In the genomic region with DNA sequence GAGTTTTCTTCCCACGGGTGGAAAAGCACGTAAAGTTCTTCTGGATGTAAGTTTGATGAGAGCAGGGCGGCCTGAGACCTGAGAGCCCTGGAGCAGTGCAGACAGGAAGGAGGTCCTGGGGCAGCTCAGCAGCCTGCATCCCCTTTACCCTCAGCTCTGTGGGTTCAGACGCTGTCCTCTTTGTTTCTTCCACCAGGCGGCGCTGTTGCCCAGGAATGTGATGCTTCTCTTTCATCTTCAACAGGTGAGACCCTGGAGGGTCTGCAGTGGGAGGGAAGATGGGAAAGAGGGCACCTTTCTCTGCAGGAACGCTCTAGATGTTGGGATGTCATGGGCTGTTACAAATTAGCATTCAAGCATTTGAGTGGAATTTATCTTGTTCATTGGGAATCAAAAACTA, we compare ENCODE assay signal across 9 mouse cellular contexts. TPM values are rescaled to one million over a fixed set of nuclear protein-coding genes. Genes with fewer than 3 reads are reported as not detected.
DNase-seq lines count a peak whose midpoint lies in the region; ATAC-seq and TF ChIP-seq lines count a peak whose summit lies in the region.
"Not testable (repeated sequence)": the region's sequence is repeated elsewhere in the genome, so short reads cannot be mapped to it uniquely, and the experiment has no call there.
"Had no signal": no experiment of that assay in that cellular context is flagged by ENCODE, and none has a peak within 500 bp of the region (broad histone marks: within the 10 kb centered on the region; RNA-seq: fewer than 3 reads in every experiment).

No protein-coding gene starts in this region.

- in situ Hi-C loops in Patski (cut with MboI; ENCODE audit: low pct_unique_long_range_greater_than_20kb): not testable (repeated sequence)

- TF ChIP-seq CTCF in Patski (IDR thresholded peaks at IDR 0.05): peak; percentile 52
- 0 out of 2 replicates have a peak, but pooled peaks have one; percentile 11 for TF ChIP-seq CTCF in cortical plate, adult 2 months (IDR thresholded peaks at IDR 0.05; ENCODE audit: extremely low read depth, insufficient read depth, low read length)
- TF ChIP-seq CTCF in kidney, adult 2 months (conservative IDR thresholded peaks at IDR 0.05; ENCODE audit: insufficient read depth, insufficient read length, low read depth, low read length): peak; percentile 39
- TF ChIP-seq CTCF in liver, adult 2 months (IDR thresholded peaks at IDR 0.05; ENCODE audit: low read depth, low read length): peak; percentile 58
- TF ChIP-seq CTCF in stomach, postnatal 0 days (IDR thresholded peaks at IDR 0.05; ENCODE audit: low read depth): peak; percentile 66

- not testable (repeated sequence) for H3K27me3 ChIP-seq in Patski; kidney, adult 2 months (replicated peaks; ENCODE audit: control insufficient read depth, insufficient read depth, low read length); liver, adult 2 months (ENCODE audit: control insufficient read depth, insufficient read depth, low read length); stomach, postnatal 0 days (ENCODE audit: control insufficient read depth, insufficient read depth, low read length)

- not testable (repeated sequence) for TF ChIP-seq EP300 in stomach, postnatal 0 days (optimal IDR thresholded peaks at IDR 0.05)

- POLR2A ChIA-PET in Patski (lab: Charles Lee): not testable (repeated sequence)

- not testable (repeated sequence) for H3K4me1 ChIP-seq in cortical plate, adult 2 months (ENCODE audit: control insufficient read depth, insufficient read depth, low read length); kidney, adult 2 months (ENCODE audit: control insufficient read depth, insufficient read depth, low read length); liver, adult 2 months (ENCODE audit: control insufficient read depth, insufficient read depth, low read length); stomach, postnatal 0 days (replicated peaks; ENCODE audit: control insufficient read depth, insufficient read depth)

- CTCF ChIA-PET in Patski (lab: Charles Lee): not testable (repeated sequence)

- not testable (repeated sequence) for H3K4me3 ChIP-seq in cortical plate, adult 2 months (ENCODE audit: insufficient read depth, low read length); kidney, adult 2 months (ENCODE audit: insufficient read depth, low read depth, low read length); liver, adult 2 months (ENCODE audit: insufficient read depth, low read depth, low read length); stomach, postnatal 0 days (ENCODE audit: low read depth, low read length)

- not testable (repeated sequence) for ATAC-seq in Patski; stomach, postnatal 0 days (ENCODE audit: low FRiP score, low TSS enrichment)

- not testable (repeated sequence) for H3K9me3 ChIP-seq in stomach, postnatal 0 days (ENCODE audit: control insufficient read depth, low read length)

- H3K4me2 ChIP-seq in stomach, postnatal 0 days (replicated peaks; ENCODE audit: low read depth): not testable (repeated sequence)

- not testable (repeated sequence) for H3K27ac ChIP-seq in cortical plate, adult 2 months (ENCODE audit: insufficient read depth, low read length); kidney, adult 2 months (ENCODE audit: insufficient read depth, low read depth, low read length); liver, adult 2 months (replicated peaks; ENCODE audit: insufficient read depth, low read depth, low read length); stomach, postnatal 0 days (replicated peaks)

- 7% methylated on average over 7 of the region's 7 CpGs for WGBS in kidney, adult 2 months
- WGBS in liver, adult 2 months: 14% methylated on average over 7 of the region's 7 CpGs
- 7% methylated on average over 7 of the region's 7 CpGs for WGBS in stomach, postnatal 0 days

- H3K9ac ChIP-seq in liver, adult 2 months (ENCODE audit: low read depth, low read length); stomach, postnatal 0 days (ENCODE audit: low read length): not testable (repeated sequence)

- not testable (repeated sequence) for H3K79me2 ChIP-seq in liver, adult 2 months (ENCODE audit: control insufficient read depth, insufficient read depth, low read length)

- not testable (repeated sequence) for DNase-seq in Patski (ENCODE audit: low read depth, low spot score); kidney, adult 2 months; liver, adult 2 months (ENCODE audit: extremely low read depth, low read depth, low spot score)
- DNase-seq in heart, adult 11 months: peak; percentile 72
- peak; percentile 81 for DNase-seq in naive thymus-derived CD4-positive, alpha-beta T cell, adult 2 months (ENCODE audit: low read depth)
- DNase-seq in stomach, postnatal 0 days (ENCODE audit: low spot score): peak; percentile 42

- H3K36me3 ChIP-seq in kidney, adult 2 months (ENCODE audit: control insufficient read depth, insufficient read depth, low read length); liver, adult 2 months (ENCODE audit: control insufficient read depth, insufficient read depth, low read length); stomach, postnatal 0 days (ENCODE audit: control insufficient read depth, insufficient read depth, low read length): not testable (repeated sequence)

- not testable (repeated sequence) for TF ChIP-seq POLR2A in cortical plate, adult 2 months (IDR thresholded peaks at IDR 0.05; ENCODE audit: extremely low read depth, insufficient read depth, low read length); kidney, adult 2 months (IDR thresholded peaks at IDR 0.05; ENCODE audit: low read depth, low read length); liver, adult 2 months (IDR thresholded peaks at IDR 0.05; ENCODE audit: extremely low read depth, insufficient read depth, low read length)

RNA-seq across cellular contexts. Expression of a gene that starts 10.4 kb away (rescaled TPM):
- 4.8 TPM for polyA plus RNA-seq in Patski (2021)
- polyA plus RNA-seq in cortical plate, adult 2 months (2012; rRNA removed): 6.2 and 6.5 TPM in 2 replicates
- 48.1 and 55.9 TPM in 2 replicates for polyA plus RNA-seq in kidney, adult 2 months (2012; rRNA removed)
- 31.5 and 32.7 TPM in 2 replicates for total RNA-seq in liver, adult 2 months (2014; rRNA removed)
- polyA plus RNA-seq in liver, adult 2 months (2012; rRNA removed): 36.2 and 61.8 TPM in 2 replicates
- polyA plus RNA-seq in stomach, postnatal 0 days (2015; fragmentation: Nextera tagmentation; extraction: Ambion mirVana): 2.7 and 3.3 TPM in 2 replicates

RNA-seq across cellular contexts. Expression of a gene that starts 34.9 kb away (rescaled TPM):
- 0.03 TPM for polyA plus RNA-seq in Patski (2021)
- 1.2 and 1.7 TPM in 2 replicates for polyA plus RNA-seq in cortical plate, adult 2 months (2012; rRNA removed)
- polyA plus RNA-seq in kidney, adult 2 months (2012; rRNA removed): 72.1 and 84.0 TPM in 2 replicates
- 11.4 and 13.2 TPM in 2 replicates for total RNA-seq in liver, adult 2 months (2014; rRNA removed)
- polyA plus RNA-seq in liver, adult 2 months (2012; rRNA removed): 18.2 and 40.0 TPM in 2 replicates
- polyA plus RNA-seq in stomach, postnatal 0 days (2015; fragmentation: Nextera tagmentation; extraction: Ambion mirVana): 0.22 and 0.35 TPM in 2 replicates
- total RNA-seq: left cerebral cortex, postnatal 10 days had no signal

RNA-seq across cellular contexts. Expression of a gene that starts 47.8 kb away (rescaled TPM):
- polyA plus RNA-seq in Patski (2021): not detected
- polyA plus RNA-seq in cortical plate, adult 2 months (2012; rRNA removed): 0.57 and 0.96 TPM in 2 replicates
- polyA plus RNA-seq in kidney, adult 2 months (2012; rRNA removed): 2.1 and 2.4 TPM in 2 replicates
- 0.81 and 1.2 TPM in 2 replicates for total RNA-seq in liver, adult 2 months (2014; rRNA removed)
- polyA plus RNA-seq in liver, adult 2 months (2012; rRNA removed): 0.37 and 0.75 TPM in 2 replicates
- 1.2 and 1.6 TPM in 2 replicates for polyA plus RNA-seq in stomach, postnatal 0 days (2015; fragmentation: Nextera tagmentation; extraction: Ambion mirVana)
- total RNA-seq: hematopoietic stem cell, adult 5-6 weeks had no signal

RNA-seq across cellular contexts. Expression of a gene that starts 49.2 kb away (rescaled TPM):
- 0.08 TPM for polyA plus RNA-seq in Patski (2021)
- 1.2 and 1.9 TPM in 2 replicates for polyA plus RNA-seq in cortical plate, adult 2 months (2012; rRNA removed)
- polyA plus RNA-seq in kidney, adult 2 months (2012; rRNA removed): 112 and 139 TPM in 2 replicates
- 40.7 and 56.7 TPM in 2 replicates for total RNA-seq in liver, adult 2 months (2014; rRNA removed)
- 58.1 and 212 TPM in 2 replicates for polyA plus RNA-seq in liver, adult 2 months (2012; rRNA removed)
- polyA plus RNA-seq in stomach, postnatal 0 days (2015; fragmentation: Nextera tagmentation; extraction: Ambion mirVana): 0.96 and 1.2 TPM in 2 replicates

Comparison
In these comparisons a context has a peak if more than half of its experiments do, and no peak if none do; other contexts are left out.
1. CTCF ChIP-seq: peak in every context shown above with its lines; median percentile 66 in stomach, postnatal 0 days; 58 in liver, adult 2 months; 52 in Patski; 39 in kidney, adult 2 months; 11 in cortical plate, adult 2 months.